Mouse (Mus musculus) left cerebral cortex, postnatal 36 days (tissue): ENCODE data around the gene Rnf144a. TPM values are rescaled to one million over a fixed set of nuclear protein-coding genes. Genes with fewer than 3 reads are reported as not detected.
"Not testable (repeated sequence)": the region's sequence is repeated elsewhere in the genome, so short reads cannot be mapped to it uniquely, and the experiment has no call there.

ENCODE experiments used
- DNase-seq, 2 experiments: peaks; one replicate each; pipeline ENCODE4 v3.0.0; 2021 to 2022; ENCODE audit warnings: low spot score in 2 of 2, mixed read lengths in 1 of 2
- intact Hi-C: fragments of 180-260 bp; cut with DNase I; formaldehyde crosslinking; loops from one replicate; pipeline ENCODE4 v1.15.1; 2025
- total RNA-seq, 2 experiments: library from RNA; stranded (reverse); gene quantifications; 2 replicates each; pipeline ENCODE4 v1.2.3; 2021

Rnf144a gene
- total RNA-seq, 2 experiments from 2014 or later = 31.7 to 31.9 TPM

DNA sequence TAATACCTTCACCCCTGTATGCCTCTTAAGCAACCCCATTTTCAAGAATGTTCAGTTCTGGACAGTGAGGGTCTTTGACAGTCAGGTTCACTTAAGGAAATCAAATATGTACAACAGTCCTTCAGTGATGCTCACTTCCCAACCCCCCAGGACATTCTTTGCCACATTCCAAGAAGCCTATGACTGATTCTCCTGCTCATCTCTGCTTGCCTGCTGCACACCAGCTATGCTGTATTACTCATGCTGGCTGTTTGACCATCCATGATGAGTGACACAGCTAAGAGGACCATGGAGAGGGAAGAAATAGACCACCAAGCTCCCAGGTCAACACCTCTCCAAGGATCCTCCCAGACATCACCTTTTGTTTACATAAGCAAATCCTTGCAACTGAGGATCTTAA lies 75.2 kb downstream of the Rnf144a start:
- intact Hi-C loops = no loop called here
- DNase-seq = no peak

DNA sequence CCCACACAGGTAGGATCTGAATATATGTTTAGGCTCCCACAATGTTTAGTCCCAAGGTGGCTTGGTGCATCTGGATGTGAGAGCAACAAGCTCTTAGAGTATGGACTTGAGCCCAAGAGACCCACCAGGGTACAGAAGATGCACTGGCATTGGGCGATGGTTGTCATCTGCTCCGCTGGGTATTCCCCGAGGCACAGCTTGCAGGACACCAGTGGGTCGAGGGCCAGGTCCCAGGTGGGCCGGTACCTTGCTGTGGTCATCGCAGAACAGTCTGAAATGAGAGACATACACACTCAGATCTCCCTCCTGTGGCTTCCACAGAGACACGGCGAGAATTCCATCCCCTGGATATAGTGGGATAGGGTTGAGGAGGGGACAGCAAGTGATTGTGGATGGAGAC lies 75.9 kb downstream of the Rnf144a start:
- DNase-seq = no peak
- intact Hi-C loops = no loop called here

DNA sequence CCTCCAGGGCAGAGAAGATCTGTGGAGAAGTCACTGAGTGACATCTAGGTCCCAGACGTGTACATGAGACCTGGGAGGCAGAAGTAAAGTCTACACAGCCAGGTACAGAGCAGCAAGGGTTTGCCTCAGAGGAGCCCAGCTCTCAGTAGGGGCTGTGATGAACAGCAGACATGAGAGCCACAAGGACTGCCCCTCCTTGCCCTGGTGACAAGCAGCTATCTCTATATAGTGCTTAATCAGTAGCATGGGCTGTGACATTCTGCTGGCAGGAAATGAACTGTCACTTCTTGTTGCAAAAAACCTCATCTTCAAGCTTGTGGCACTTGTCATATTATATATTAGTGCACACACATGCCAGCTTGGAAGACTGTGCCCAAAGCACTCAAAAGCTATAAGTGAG lies 81.4 kb downstream of the Rnf144a start:
- intact Hi-C loops = no loop called here
- DNase-seq = no peak

DNA sequence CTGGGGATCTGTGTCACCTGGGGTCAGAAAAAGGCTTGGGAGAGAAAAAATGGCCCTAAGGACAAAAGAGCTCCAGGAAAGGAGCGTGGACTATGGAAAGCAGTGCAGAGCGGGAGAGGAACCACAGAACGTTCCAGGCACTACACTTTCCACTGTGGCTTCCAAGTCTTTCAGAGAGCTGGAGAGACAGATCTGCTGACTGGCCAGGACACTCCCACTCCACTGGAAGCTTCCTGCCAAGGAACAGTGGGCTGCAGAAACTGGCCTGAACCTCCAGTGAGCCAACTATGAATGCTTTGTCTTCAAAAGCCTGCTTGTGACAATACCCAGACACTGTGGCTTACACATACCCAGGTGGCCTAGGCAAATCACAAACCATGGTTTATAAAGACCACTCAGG lies 84.0 kb downstream of the Rnf144a start:
- intact Hi-C loops = no loop called here
- DNase-seq = peak; percentile 56 to 58

DNA sequence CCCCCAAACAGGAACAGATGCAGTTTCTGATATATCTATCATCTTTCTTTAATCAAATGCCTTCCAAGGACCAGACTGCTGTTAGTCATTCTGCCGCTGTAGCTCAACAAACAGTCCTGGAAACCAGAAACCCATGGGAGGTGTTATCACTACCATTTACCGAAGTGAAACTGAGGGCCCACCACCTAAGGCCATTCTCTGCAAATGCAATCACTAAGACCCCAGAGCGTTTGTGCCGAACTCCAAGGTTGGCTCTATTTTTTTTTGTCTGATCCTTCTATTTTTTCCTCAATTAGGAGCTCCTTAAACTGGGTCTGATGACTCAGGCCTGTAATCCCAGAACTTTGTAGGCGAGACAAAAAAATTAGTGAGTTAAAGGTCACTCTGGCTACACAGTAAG lies 85.3 kb downstream of the Rnf144a start:
- intact Hi-C loops = no loop called here
- DNase-seq = no peak

DNA sequence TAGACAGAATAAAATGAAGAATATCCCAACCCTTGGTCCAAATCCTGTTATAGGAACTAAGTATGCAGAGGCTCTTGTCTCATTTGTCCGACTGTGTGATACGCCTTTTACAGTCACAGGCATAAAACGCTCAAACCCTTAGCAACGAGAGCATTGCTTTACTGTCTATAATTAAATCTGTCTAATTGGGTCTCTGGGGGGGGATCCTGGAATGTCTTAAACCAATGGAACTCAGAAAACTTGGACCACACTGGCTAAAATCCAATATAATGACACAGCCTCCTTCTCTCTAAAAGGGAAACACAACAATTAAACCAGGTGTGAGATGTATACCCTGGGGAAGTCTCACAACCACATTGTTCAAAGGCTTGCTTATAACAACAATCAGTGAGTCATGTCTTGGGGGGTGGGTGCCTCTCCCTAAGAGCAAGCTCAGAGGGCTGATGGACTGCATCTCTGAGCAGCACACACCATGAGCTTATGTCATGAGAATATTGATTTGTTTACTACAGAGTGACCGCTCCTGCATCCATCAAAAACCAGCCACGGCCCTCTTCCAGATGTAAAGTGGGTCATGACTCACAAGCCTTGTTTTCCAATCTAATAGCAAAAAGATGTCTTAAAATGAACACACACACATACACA lies 85.9 kb downstream of the Rnf144a start:
- DNase-seq = no peak
- intact Hi-C loops = no loop called here

DNA sequence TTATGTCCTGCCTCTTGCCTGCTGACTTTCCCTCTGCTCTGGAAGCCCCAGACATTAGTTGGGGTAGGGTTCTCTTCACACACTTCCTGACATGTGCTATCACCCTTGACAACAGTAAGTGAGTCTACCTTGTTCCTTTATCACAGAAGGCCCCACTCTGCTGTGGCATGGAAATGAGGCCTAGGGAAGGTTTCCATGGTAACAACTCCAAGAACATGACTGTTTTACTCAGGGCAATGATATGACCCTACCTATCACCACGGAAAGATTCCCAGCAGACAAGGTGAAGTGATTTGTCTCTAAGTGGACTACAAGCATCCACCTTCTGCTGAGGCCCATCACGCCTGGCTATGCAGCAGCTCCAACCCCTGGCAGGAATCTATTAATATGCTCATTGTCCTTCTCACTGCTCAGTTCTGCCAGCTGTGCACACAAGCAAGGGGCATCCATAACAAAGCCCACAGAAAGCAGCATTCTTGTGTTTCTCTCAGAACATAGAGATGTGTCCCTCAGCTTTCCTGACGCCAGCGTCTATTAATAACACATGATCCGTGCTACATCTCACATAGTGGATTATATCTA lies 91.2 kb downstream of the Rnf144a start:
- DNase-seq = no peak
- intact Hi-C loops = no loop called here

DNA sequence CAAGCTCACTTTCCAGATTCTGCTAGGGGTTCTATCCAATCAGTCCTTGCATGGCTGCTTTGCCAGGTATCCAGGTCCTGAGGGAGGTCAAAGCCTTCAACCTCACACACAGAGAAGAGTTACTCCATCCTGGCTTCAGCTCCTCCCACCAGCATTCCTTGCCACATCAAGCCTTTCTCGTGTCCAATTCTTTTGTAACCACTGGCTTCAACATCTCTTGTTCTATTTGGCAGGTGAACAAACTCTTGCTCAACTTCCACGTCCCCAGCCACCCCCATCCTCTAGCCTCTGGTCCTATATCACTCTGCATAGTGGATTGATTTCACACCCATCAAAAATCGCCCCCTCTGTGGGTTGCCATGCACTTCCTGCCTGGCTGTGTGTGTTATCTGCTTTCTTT lies 98.8 kb downstream of the Rnf144a start:
- intact Hi-C loops = no loop called here
- DNase-seq = no peak

DNA sequence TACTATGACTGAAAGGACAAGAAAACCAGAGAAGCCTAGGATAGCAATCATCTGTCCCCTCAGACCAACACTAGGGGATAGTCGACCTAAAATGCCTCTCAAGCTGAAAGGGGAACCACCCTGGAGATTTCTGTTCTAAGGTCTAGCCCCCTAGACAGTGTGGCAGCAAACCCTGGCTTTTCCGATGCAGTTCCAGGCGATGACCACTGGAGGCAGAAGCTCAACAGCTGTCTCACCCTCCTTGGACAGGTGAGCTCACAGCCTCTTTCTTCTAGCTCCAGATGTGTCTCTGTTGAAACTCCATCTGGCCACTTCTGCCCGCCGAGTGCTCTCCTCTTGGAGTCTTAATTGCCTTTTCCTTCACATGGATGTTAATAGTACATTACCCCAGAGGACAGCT lies 100.1 kb downstream of the Rnf144a start:
- intact Hi-C loops = no loop called here

DNA sequence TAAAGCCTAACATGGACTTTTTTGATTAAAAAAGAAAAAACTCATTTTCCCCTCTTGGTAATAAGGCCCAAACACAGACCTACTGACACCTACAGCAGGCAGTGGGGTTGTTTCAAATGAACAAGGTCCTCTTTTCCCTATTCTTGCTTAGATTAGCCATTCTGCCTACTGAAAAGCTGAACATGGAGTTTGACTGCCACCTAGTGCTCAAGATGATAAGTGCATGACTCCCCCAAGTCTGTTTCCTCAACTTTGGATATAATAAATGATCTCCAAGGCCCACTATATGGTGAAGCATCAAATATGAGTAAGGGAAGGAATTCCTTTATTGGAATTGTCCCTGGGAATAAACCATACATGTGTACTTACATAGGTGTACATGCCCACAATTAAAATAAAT lies 103.5 kb downstream of the Rnf144a start:
- intact Hi-C loops = no loop called here

More for the DNA sequence above, 100.1 kb downstream of the Rnf144a start:
- DNase-seq = no peak

DNA sequence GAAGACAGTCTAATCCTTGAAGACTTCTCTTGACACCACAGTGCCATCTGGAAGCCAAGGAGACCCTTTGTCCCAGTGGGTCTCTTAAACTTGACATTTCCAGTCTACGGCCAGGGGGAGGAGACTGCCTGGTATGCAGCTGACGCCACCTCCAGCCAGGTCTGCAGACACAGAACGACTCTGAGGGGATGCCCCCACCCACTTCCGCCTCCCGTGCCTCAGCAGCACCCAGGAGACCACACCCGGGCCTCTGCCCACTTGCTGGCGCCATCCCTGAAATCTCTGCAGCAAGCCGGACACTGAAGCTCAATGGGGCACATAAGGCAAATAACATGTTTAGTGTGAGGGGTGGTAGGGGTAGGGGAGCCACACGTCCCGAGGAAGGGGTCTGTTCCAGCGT lies 104.8 kb downstream of the Rnf144a start:
- intact Hi-C loops = no loop called here
- no peak for DNase-seq

More for the DNA sequence above, 103.5 kb downstream of the Rnf144a start:
- DNase-seq = peak; percentile 27 to 56

DNA sequence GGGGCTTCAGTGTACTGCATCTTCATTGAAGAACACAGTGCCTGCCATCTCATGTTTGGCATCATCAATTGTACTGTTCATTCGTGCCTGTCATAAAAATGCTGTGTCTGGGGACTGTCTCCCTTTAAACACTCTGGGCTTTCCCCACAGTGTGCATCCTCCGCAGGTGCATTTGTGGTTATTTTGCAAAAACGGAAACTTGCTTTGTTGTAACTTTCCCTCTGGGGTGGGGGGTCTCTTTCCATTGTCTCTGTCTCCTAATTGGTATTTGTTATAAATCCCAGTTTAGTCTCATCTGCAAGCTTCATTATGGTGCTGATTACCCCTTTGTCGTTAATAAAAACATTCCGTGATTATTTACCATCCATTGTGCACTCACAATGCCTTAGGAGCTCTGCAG lies 112.2 kb downstream of the Rnf144a start:
- intact Hi-C loops = no loop called here
- DNase-seq = no peak

DNA sequence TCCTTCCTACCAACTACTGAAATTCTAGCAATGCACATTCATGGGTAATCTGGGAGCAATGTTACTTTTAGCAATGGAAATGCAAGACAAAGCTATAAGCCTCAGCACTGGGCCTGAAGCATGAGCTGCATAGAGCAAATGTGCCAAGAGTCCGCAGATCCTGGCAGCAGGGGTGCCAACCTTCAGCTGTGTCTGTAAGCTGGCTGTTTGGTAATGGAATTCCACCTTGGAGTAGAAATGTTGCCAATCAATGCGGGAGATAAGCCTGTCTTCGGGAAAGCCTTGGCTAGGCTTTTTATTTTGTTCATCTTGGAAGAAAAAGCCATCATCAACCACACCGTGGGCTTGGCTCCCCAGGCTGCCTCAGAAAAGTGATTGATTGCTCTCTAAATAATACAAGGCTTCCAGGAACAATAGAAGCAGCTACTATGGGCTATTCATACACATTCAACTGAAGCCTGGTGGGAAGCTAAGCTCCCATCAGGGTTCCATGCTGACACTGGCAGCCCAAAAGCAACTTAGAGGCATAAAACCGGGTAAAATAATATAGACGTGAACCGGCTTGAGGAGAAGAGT lies 115.5 kb downstream of the Rnf144a start:
- intact Hi-C loops = loop anchor here (10.0 kb wide), 1 partner anchor 1585 kb away; no protein-coding TSS in a partner anchor
- no peak for DNase-seq

DNA sequence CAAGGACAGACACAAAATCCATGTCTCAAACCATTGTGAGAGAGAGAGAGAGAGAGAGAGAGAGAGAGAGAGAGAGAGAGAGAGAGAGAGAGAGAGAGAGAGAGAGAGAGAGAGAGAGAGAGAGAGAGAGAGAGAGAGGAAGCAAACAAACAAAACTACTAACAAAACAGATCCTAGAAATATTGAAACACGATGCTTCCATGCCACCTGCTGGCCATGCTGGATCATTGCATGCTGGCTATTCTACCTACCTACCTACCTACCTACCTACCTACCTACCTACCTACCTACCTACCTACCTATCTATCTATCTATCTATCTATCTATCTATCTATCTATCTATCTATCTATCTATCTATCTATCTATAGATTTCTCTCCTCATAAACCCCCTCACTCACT lies 119.1 kb downstream of the Rnf144a start:
- not testable (repeated sequence) for DNase-seq
- intact Hi-C loops = loop anchor here (10.0 kb wide), 1 partner anchor 1581 kb away; no protein-coding TSS in a partner anchor

DNA sequence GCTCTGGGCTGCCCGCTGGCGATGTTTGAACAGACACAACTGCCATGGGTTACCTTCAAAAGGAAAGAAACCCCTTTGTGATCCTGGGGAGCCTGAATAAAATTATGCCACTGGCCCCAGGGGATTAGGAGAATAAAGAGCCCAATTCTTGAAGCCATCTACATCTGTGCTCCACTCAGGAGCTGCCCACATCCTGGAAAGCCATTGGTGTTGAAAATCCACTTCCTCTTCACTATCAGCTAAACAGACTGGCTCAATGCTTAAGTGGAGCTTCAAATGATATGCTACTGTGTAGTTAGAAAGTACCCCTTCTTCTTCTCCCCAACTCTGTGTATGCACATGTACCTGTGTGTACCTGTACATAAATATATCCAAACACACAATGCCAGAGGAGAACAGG lies 125.9 kb downstream of the Rnf144a start:
- DNase-seq = no peak
- intact Hi-C loops = no loop called here

DNA sequence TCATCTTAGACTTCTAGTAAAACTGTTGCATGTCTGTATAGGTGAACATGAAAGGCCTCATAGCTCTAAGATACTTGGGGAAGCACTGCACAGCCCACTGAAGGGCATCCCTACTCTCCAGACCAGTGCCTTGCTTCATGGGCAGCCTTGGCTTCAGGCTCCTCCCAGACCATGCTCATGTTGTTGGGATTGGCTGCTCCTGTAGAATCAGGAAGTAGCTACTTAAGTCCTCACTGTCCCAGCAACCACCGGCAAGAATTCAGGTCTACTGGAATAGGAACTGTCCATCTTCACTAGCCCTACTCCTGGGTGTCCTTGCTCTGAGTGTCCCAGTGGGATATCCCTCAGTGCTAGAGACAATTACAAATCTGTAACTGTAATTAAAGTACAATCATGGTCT lies 126.7 kb downstream of the Rnf144a start:
- intact Hi-C loops = no loop called here
- no peak for DNase-seq

DNA sequence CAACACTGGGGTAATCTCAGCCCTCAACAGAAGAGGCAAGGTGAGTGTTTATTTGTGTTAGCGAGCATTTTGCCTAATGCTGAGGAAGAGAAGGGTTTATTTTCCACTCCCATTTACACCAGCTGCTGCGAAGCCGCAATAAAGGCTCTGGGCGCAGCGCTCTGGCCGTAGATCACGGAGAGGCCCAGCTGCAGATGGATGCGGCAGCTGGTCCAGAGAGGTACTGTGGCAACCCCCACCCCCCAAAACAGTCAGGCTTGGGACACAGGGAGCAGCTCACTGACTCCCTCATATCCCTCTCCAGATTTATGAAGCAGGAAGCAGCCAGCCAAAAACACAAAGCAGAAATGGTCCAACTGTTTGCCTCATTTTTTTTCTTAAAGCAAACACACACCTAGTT lies 129.1 kb downstream of the Rnf144a start:
- no peak for DNase-seq
- intact Hi-C loops = no loop called here

DNA sequence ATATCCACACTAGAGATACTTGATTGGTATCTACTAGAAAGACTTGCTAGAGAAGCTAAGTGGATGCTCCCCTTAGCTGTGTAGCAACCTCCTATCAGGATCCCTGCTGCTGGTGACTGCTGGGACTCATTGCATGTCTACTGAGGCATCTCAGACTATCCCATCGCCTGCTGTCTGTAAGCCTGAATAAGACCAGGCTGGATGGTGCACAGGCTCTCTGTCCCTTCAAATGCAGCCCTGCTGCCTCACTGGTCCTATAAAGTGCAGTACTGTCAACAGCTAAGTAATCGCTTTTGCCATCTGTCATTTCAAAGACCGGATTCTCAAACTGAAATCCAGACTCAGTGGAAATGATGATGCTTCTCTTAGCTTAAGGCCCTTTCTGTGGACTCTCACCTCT lies 129.6 kb downstream of the Rnf144a start:
- intact Hi-C loops = no loop called here
- DNase-seq = no peak

DNA sequence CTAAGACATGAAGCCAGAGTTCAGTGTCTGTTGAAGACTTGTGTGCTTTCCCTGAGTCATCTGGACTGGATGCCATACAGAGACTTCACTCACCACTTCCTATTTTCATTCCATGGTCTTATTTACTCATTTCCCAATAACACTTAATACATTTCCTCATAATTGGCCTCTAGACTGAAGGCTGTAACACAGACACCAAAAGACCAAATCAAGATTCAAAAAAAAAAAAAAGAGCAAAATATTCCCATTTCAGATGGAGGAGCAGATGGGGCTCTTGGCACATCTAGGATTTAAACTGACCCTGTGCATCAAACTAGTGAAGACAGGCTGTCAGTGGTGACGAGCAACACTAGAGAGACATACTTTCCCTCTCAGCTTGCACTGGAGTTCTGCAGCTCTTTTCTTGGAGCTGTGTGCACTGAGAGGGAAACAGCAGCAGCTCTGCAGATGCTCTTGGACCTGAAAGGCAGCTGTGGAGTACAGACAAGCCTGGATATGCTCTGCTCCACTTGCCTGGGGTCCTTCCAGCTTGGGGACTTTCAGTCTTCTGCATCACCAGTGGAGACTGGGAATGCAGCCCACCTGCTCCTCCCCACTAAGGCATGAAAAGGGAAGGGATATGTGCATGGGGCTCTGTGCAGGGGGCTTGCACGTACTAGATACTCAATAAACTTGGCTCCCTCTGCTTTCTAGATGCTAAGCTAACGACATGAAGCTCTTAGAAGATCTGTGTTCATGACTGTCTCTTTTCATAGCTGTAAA lies 134.2 kb downstream of the Rnf144a start:
- intact Hi-C loops = no loop called here

DNA sequence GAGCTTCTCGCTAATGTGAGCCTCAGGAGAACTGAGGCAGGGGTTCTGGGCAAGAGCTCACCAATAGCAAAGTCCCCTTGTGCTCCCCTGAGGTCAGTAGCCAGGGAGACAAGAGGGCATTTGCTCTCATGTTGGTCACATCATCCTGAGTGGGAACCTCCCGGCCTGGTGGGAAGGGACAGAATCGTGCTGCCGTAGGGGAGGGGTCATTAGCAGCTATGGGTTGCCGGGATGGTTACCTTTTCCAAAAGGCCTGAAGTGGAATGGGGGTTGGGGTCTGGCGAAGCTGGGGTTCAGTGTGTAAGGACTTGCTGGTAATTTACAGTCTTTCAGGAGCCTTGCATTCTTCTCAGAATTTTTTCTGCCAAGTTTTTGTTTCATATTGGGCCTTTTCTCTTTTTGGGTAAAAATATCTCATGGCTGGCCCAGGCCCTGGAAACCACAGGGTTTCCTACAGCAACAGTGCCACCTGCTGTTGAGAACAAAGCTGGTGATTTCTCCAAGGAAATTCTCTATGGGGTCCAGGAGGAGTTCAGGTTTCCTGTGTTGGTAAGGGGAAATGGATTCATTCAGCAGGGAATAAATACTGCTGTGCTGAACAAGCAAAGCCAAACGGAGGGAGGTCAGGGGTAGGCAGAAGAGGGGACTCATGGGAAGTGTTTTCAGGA lies 137.9 kb downstream of the Rnf144a start:
- intact Hi-C loops = loop anchor here (2.0 kb wide), 1 partner anchor 1184 kb away; no protein-coding TSS in a partner anchor

More for the DNA sequence above, 134.2 kb downstream of the Rnf144a start:
- DNase-seq = no peak

More for the DNA sequence above, 137.9 kb downstream of the Rnf144a start:
- DNase-seq = peak; percentile 65 to 66
